Mouse (Mus musculus) layer of hippocampus, adult 9-11 months (tissue): ENCODE data around the gene Tbc1d14.

Experiments
- DNase-seq: peaks from one replicate; pipeline ENCODE4 v3.0.0; 2022

The Tbc1d14 gene

GRCm38 (mm10) chr5:36593176-36593575 lies at the start of gene Tbc1d14:
TSS of gene Tbc1d14 (minus strand) at chr5:36593276.
- DNase-seq, result no peak

DNA sequence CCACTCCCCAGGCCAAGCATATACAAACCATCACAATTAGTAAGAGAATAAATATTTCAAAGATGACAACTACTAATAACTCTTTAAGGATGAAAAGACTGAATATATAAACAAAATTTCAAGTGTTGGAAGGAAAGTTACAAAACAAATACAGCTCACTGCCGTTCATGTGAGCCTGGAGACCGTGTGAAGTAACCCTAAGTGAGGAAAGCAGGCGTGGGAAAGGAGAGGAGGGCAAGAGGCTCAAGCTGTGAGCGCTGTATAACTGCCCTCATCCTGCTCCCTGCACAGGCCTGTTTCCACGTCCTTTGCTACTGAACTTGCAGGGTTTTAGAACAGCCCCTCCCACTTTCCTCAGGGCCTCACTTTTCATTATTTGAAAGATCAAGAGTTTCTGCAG lies 32.5 kb upstream of the Tbc1d14 start:
- DNase-seq, result no peak

DNA sequence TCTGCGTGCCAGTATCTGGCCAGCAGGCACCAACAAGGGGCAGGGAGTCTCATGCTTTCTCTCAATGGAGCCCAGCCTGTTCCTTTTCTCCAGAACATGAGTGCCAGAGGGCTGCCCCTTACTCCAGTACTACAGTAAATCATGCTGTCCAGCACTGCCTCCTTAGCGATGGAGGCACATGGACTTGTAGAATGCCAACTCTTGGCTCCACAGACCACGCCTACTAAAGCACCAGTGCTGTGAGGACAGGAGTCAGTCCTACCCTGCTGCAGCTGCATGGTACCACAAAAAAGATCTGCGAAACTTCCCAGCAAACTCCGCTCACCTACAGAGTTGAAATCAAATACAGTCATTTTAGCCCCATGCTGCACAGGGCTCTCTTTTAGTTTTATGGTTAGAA lies 30.6 kb upstream of the Tbc1d14 start:
- no peak for DNase-seq

DNA sequence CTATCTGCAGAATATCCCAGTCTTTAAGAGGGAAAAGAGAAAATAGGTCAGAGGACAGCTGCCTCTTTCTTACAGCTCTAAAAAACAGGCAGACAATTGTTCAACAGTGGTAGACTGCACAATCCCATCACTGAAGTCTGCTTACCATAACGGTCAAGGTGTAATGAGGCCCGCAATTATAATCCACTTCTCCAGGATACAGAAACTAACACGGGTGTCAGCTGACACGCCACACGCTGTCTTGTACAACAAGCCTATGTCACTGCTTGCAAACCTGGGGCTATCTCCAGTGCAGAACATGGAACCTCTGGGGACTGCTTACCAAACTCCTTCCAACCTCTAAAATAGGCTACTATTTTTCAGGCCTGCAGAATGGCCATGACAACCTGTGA lies 28.0 kb upstream of the Tbc1d14 start:
- no peak for DNase-seq

DNA sequence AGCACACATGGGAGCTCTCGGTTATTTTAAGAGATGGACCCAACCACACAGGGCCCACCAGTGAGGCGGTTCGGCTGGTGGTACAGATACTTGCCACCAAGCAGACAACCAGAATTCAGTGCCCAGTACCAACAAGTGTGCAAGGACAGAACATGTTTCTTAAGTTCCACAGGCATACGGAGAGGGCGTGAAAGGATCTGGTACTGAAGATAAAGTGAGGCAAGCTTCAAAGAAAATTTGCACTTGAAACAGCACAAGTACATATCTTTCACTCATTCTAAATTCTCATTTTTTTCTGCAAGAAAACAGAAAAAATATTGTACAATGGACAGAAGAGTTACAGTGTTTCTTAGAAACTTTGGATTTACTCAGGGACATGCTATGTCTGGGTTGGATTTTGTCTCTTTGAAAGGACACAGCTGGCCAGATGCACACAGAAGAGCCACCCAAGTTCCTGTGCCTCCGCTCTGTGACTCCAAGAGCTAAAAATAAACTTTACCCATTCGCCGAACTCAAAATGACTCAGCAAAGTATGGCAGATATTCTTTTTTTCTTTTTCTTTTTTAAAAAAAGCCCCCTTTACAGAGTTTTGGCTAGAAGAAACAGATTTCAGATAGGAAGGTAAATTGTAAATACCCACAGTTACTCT lies 27.5 kb upstream of the Tbc1d14 start:
- no peak for DNase-seq

DNA sequence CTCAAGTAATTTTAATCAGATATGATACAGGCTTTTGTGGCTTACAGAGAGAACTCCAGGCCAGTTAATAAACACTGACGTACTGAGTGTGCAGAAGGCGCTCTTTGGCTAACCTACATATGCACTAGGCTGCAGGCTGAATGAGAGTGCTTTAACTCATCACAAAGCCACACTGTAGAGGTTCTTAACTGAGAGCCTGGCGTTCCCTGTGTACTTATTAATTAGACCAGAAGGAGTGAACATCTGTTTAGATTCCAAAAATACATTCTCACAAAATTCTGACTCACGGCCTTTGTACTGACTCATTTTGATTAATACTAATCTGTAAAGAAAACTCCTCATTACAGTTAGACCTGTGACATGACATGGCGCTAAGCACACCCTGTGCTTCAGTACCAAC lies 25.8 kb upstream of the Tbc1d14 start:
- peak; percentile 47 for DNase-seq

DNA sequence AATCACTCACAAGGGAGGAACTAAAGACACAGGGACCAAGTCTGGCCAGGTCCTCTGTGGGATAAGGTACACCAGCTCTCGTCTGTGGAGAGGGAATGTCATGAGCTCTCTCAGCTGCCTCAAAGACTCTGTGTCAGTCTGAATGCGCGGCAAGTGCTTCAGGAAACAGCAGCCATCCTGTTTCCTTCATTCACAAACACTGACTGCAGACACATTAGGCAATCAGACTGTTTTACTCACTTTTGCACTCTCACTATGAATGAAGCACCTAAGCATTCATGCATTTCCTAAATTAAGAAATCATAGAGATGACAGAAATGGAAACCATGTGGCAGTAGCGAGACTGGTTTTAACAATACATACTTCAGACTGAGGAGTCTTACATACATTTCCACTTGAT lies 25.3 kb upstream of the Tbc1d14 start:
- no peak for DNase-seq

DNA sequence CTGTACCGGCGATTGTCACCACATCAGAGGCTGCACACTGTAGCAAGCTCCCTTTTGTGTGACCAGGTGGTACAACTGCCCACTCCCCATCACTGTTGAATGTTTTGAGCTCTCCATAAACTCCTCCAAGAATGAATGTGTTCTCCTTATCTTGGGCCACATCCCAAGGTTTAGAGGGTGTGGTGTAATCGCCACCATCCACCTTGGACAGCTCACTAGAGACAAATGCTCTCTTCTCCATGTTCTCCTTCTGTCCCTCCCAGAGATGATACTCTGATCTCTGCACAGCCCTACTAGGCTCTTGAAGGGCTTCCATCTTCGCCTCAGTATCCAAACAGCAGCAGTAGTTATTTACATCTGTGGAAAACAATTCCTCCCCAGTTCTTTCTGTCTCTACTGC lies 21.0 kb upstream of the Tbc1d14 start:
- DNase-seq, result no peak

DNA sequence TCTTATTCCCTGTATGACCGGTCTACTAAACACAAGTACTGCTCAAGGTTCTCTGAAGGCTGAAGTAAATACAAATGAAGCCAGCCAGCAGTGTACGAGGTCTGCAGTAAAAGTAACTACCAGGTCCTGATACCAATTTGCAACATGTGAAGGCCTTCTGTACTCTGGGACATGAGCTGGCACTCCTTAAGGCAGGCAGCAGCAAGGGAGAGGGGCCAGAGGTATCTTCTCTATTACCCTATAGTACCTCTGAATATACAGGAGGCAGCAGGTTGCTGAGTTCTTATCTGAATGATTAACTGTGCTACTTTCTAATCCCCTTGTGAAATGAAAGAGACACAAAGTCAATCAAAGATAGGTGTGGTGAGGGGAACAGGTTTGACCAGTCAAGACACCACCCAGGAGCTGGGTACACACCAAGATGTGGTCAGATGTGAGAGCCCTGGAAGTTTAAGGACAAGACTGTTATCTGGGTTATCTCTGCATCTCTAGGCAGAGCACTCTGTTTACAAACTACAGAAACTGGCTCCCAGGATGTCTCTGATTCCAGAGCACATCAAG lies 15.9 kb upstream of the Tbc1d14 start:
- DNase-seq, result no peak

DNA sequence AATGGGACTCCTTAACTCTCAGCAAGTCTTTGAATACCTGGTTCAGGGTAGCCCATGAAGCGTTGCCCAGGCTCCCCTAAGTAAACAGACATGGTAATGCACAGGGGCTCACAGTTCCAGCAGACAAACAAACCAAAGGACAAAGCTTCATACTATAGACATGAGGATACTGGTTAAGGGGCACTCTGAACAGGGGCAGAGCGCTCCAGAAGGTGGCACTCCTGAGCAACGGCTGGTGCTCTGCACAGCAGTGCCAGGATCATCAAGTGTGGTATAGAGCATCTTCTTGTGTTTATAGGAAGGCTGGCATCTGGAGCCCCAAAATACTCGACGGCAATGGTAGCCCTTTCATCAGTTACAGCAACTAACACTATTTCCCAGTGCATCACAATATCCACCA lies 10.0 kb upstream of the Tbc1d14 start:
- peak; percentile 45 for DNase-seq

DNA sequence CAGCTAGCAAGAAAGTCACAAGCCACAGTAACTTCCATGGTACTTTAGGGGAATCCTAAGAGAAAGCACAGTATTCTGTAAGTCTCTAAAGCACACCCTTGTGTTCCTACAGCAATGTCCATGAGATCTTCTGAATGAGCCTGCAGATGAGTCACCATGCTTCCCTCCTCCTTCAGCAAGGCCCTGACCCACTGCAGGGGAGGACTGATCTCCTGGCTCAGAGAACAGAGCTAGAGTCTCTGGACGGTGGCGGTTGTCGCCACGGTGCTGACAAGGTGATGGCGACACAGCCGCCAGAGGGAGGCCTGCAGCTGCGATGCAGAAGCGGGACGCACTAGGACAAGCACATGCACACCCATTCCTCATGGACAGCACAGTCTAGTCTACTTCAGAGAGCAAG lies 9.0 kb upstream of the Tbc1d14 start:
- DNase-seq, result no peak

DNA sequence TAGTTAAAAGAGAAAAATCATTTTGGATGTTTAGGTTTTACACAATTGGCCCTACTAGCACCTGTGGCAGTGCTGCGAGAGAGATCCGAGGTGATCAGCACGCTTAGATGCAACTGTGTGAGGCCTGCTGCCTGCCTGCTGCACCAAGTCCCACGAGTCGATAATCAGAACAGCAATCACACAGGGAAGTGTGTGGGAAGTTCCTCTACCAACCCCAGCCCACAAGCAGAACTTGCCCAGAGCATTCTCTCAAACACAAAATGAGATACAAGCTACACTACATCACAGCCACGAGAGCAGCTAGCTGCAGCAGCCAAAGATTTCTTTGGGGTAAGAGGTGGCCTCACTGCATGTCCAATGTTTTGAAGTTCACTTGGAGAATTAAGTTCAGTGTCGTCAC lies 8.4 kb upstream of the Tbc1d14 start:
- DNase-seq, result peak; percentile 60

DNA sequence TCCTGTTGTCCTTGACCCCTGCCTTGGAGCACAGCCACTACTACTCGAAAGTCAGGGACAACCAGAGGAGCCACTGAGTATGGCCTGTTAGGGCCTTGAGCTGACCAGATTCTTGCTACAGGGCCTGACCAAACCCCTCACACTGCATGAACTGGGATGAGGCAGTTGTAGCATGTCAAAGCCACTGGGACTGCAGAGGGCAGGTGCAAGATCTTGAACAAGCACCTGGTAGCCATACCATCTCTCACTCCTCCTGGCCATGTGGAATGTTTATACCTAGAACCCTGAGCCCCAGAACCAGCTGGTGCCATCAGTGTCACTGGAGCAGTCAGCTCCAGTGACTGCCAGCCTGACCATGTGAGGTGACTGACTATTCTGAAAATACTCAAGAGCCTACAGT lies 5.8 kb upstream of the Tbc1d14 start:
- no peak for DNase-seq

- no peak for DNase-seq
These were observed 4.6 kb upstream of the Tbc1d14 start for GRCm38 (mm10) chr5:36597653-36598052.

DNA sequence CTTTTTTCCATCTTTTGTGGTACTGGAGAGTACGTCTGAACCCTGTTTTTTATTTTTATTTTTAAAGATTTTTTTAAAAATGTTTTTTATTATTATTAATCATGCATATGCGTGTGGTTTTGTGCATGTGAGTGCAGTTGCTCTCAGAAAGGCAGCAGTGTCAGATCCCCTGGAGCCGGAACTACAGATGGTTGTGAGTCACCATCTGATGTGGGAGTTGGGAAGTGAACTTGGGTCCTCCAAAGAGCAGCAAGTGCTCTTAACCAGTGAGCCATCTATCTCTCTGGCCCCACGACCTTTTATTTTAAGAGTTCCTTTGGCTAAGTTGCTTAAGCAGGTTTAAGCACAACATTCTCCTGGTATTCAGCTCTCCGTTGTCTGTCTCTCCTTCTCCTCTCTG lies 3.1 kb upstream of the Tbc1d14 start:
- DNase-seq, result no peak

DNA sequence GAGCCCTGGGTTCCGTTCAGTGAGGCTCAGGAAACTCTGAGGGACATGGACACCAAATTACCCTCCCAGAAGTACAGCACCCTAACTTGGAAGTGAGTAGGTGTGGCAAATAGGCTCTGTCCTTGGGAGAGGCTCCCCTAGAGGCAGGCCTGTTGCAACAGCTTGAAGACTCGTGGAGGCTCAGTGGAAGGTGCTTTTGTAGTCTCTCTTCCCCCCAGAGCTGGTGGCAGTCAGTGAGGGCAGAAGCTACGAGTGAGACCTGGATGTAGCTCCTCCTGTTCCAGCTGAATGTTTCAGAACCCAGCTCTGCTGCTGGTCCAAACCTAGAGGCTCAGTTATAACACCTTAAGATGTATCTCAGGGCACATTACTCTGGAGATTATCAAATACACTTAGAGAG lies 2.0 kb upstream of the Tbc1d14 start:
- no peak for DNase-seq

- no peak for DNase-seq
These were observed 1.3 kb upstream of the Tbc1d14 start for GRCm38 (mm10) chr5:36594344-36594743.

GRCm38 (mm10) chr5:36590499-36590920 lies 2.6 kb downstream of the Tbc1d14 start:
- peak; percentile 36 for DNase-seq

- DNase-seq, result no peak
These were observed 8.8 kb downstream of the Tbc1d14 start for GRCm38 (mm10) chr5:36584299-36584698.

GRCm38 (mm10) chr5:36581924-36582642 lies 11.0 kb downstream of the Tbc1d14 start:
- DNase-seq, result peak; percentile 99

DNA sequence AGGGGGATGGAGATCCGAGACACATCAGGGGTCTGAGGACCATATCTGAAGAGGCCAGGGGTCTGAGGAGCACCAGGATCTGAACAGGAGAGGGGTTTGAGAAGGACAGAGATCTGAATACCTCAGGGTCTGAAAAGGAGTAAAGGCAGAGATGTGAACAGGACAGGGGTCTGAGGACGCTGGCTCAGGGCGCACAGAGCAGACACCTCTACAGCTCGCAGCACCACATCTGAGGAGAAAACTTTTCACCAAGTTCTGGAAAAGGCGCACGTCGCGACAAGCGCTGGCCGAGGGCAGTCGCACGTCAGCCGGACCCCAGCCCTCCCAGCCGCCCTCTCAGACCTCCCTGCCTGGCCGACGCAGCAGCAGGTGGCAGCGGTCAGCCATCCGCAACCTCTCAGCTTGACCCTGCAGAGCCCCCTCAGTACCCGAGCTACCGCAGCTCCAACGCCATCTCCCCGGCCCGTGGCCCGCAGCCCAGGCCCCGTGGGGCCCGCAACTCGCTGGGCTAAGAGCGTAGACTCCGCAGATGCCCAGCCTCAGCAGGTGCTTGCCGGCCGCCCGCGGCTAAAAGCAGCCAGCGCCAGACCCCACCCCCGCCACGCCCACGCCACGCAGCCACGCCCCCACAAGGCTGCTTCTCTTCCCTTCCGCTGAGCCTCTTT lies 11.7 kb downstream of the Tbc1d14 start:
- no peak for DNase-seq

DNA sequence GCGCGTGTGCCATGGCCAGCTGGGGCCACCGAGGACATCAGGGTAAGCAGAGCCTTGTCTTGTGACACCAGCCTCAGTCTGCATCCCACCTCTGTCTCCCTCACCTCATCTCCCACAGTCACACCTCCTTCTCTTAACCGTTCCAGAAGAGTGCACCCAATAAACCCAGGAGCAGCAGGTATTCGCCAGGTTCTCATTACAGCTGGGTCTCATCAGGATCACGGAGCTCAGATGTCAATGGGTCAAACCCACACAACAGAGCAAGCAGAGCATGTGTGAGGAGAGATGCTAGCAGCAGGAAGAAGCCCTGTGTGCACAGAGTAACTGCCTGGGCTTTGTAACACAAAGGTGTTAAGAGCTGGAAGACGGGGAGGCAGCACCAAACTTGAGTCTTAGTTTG lies 13.1 kb downstream of the Tbc1d14 start:
- no peak for DNase-seq

DNA sequence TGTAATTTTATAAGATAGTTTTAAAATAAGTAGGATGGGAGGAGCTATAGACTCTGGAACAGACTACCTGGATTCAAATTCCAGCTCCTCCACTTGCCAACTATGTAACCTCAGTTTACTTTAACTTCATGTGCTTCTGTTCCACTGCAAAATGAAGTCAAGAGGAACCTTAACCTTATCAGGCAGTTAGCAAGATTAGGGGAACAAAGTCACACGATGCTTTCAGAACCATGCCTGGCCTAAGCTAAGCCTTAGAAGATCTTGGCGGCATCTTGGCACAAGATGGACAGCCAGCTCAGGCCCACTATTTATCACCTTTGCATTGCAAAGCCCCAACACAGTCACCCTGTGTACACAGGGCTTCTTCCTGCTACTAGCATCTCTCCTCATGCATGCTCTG lies 14.1 kb downstream of the Tbc1d14 start:
- DNase-seq, result no peak

- DNase-seq, result no peak
These were observed 16.6 kb downstream of the Tbc1d14 start for GRCm38 (mm10) chr5:36576457-36576856.
